Mouse (Mus musculus): Measurements from ENCODE around the gene Myh10.

- TF ChIP-seq POLR2A (IDR thresholded peaks at IDR 0.05; ENCODE audit: insufficient read length, low read depth) (no peak), MAX (IDR thresholded peaks at IDR 0.05; ENCODE audit: low read depth) (no peak), MYOD1 (IDR thresholded peaks at IDR 0.05; ENCODE audit: control insufficient read depth in 1 of 3, insufficient read length in 2 of 3, low read depth in 2 of 3) (no peak), TCF3 (IDR thresholded peaks at IDR 0.05; ENCODE audit: insufficient read length, low read depth) (no peak), POLR2AphosphoS2 (IDR thresholded peaks at IDR 0.05; ENCODE audit: insufficient read length, low read depth) (no peak), MYOG (IDR thresholded peaks at IDR 0.05; ENCODE audit: control insufficient read depth in 1 of 3, insufficient read depth in 1 of 3, insufficient read length in 2 of 3, low read depth in 2 of 3) (no peak), TCF12 (IDR thresholded peaks at IDR 0.05; ENCODE audit: insufficient read depth, poor library complexity, severe bottlenecking) (no peak), USF1 (IDR thresholded peaks at IDR 0.05; ENCODE audit: low read depth) (no peak), REST (IDR thresholded peaks at IDR 0.05; ENCODE audit: insufficient read depth, insufficient read length) (no peak), E2F4 (IDR thresholded peaks at IDR 0.05; ENCODE audit: insufficient read depth) (no peak), SRF (IDR thresholded peaks at IDR 0.05; ENCODE audit: control insufficient read depth, insufficient read length, low read depth) (no peak), CEBPB (IDR thresholded peaks at IDR 0.05; ENCODE audit: insufficient read depth, poor library complexity, severe bottlenecking) (no peak)
Measured at GRCm38 (mm10) chr11:68717171-68717840, 25.9 kb downstream of the Myh10 start.

Measured in myocyte (in vitro differentiated cells).